16 mouse cellular contexts compared by ENCODE assay signal in genomic region chr11:84393571-84393970, GRCm38 (mm10).
"Had no signal": no experiment of that assay in that cellular context is flagged by ENCODE, and none has a peak within 500 bp of the region (broad histone marks: within the 10 kb centered on the region; RNA-seq: fewer than 3 reads in every experiment).

No protein-coding gene starts in this region.

- H3K27me3 ChIP-seq: kidney, embryonic 15.5 days; liver, embryonic 13.5 days; neural tube, embryonic 12.5 days had no signal

- H3K4me1 ChIP-seq: kidney, embryonic 15.5 days; liver, embryonic 13.5 days had no signal

- H3K9me3 ChIP-seq: kidney, embryonic 15.5 days; liver, embryonic 13.5 days; neural tube, embryonic 12.5 days had no signal

- H3K4me3 ChIP-seq: kidney, embryonic 15.5 days; left cerebral cortex, adult 2 months; liver, embryonic 13.5 days; neural tube, embryonic 12.5 days had no signal

- H3K27ac ChIP-seq: kidney, embryonic 15.5 days; left cerebral cortex, adult 2 months; liver, embryonic 13.5 days; neural tube, embryonic 12.5 days; stomach, postnatal 0 days had no signal

- H3K4me2 ChIP-seq: kidney, embryonic 15.5 days; liver, embryonic 13.5 days; midbrain, embryonic 11.5 days; neural tube, embryonic 12.5 days had no signal

- H3K9ac ChIP-seq: kidney, embryonic 15.5 days; liver, embryonic 13.5 days; neural tube, embryonic 12.5 days had no signal

- DNase-seq: kidney, postnatal 10 days; kidney, postnatal 36 days; layer of hippocampus, postnatal 36 days; liver, embryonic 13.5 days; lung, adult 2 months; lung, postnatal 14 days; lung, postnatal 4 days; midbrain, embryonic 14.5 days; thymus, adult 2 months; thymus, postnatal 14 days; thymus, postnatal 4 days had no signal
